Mouse (Mus musculus): Measurements from ENCODE around the gene Sorcs1. TPM values are rescaled to one million over a fixed set of nuclear protein-coding genes. Genes with fewer than 3 reads are reported as not detected.

The Sorcs1 gene
- polyA plus RNA-seq, 1 experiment: not detected

GRCm38 (mm10) chr19:50184901-50185623 is 493.4 kb downstream of the Sorcs1 start:
- TF ChIP-seq TAL1 (IDR thresholded peaks at IDR 0.05; ENCODE audit: low read length): no peak
- no peak for TF ChIP-seq GATA1 (IDR thresholded peaks at IDR 0.05; ENCODE audit: low read length)
- Histone ChIP-seq H3K4me3 (replicated peaks) (no peak overlapping the region), H3K4me1 (ENCODE audit: control insufficient read depth) (no peaks in the 10 kb centered on the region), H3K9me3 (ENCODE audit: control insufficient read depth, low read length) (peaks cover 8% of the 10 kb centered on the region), H3K27me3 (ENCODE audit: control insufficient read depth) (no peaks in the 10 kb centered on the region), H3K36me3 (ENCODE audit: control insufficient read depth) (no peaks in the 10 kb centered on the region)

GRCm38 (mm10) chr19:50178851-50179250 is 499.6 kb downstream of the Sorcs1 start:
- TF ChIP-seq TAL1 (IDR thresholded peaks at IDR 0.05; ENCODE audit: low read length) (no peak), GATA1 (IDR thresholded peaks at IDR 0.05; ENCODE audit: low read length) (no peak)
- Histone ChIP-seq H3K36me3 (ENCODE audit: control insufficient read depth) (no peaks in the 10 kb centered on the region), H3K4me1 (ENCODE audit: control insufficient read depth) (no peaks in the 10 kb centered on the region), H3K4me3 (replicated peaks) (no peak overlapping the region), H3K9me3 (ENCODE audit: control insufficient read depth, low read length) (peaks cover 7% of the 10 kb centered on the region), H3K27me3 (ENCODE audit: control insufficient read depth) (no peaks in the 10 kb centered on the region)

- H3K27me3 ChIP-seq (ENCODE audit: control insufficient read depth): no peaks in the 10 kb centered on the region
- no peaks in the 10 kb centered on the region for H3K4me1 ChIP-seq (ENCODE audit: control insufficient read depth)
- H3K4me3 ChIP-seq (replicated peaks): no peak overlapping the region
- H3K36me3 ChIP-seq (ENCODE audit: control insufficient read depth): no peaks in the 10 kb centered on the region
- no peak for TF ChIP-seq TAL1 (IDR thresholded peaks at IDR 0.05; ENCODE audit: low read length)
- no peak for TF ChIP-seq GATA1 (IDR thresholded peaks at IDR 0.05; ENCODE audit: low read length)
- peaks cover 7% of the 10 kb centered on the region for H3K9me3 ChIP-seq (ENCODE audit: control insufficient read depth, low read length)
Observed at GRCm38 (mm10) chr19:50178151-50178550, 500.3 kb downstream of the Sorcs1 start.

GRCm38 (mm10) chr19:50171849-50172248 is 506.6 kb downstream of the Sorcs1 start:
- peaks cover 6% of the 10 kb centered on the region for H3K9me3 ChIP-seq (ENCODE audit: control insufficient read depth, low read length)
- H3K4me3 ChIP-seq (replicated peaks): no peak overlapping the region
- H3K36me3 ChIP-seq (ENCODE audit: control insufficient read depth): no peaks in the 10 kb centered on the region
- H3K27me3 ChIP-seq (ENCODE audit: control insufficient read depth): no peaks in the 10 kb centered on the region
- TF ChIP-seq GATA1 (IDR thresholded peaks at IDR 0.05; ENCODE audit: low read length) (no peak), TAL1 (IDR thresholded peaks at IDR 0.05; ENCODE audit: low read length) (no peak)
- H3K4me1 ChIP-seq (ENCODE audit: control insufficient read depth): no peaks in the 10 kb centered on the region

- TF ChIP-seq GATA1 (IDR thresholded peaks at IDR 0.05; ENCODE audit: low read length): no peak
- no peak for TF ChIP-seq TAL1 (IDR thresholded peaks at IDR 0.05; ENCODE audit: low read length)
- Histone ChIP-seq H3K27me3 (ENCODE audit: control insufficient read depth) (no peaks in the 10 kb centered on the region), H3K9me3 (ENCODE audit: control insufficient read depth, low read length) (peaks cover 8% of the 10 kb centered on the region; the same call in 1 of the 2 replicates), H3K36me3 (ENCODE audit: control insufficient read depth) (no peaks in the 10 kb centered on the region), H3K4me3 (replicated peaks) (no peak overlapping the region), H3K4me1 (ENCODE audit: control insufficient read depth) (no peaks in the 10 kb centered on the region)
Observed at GRCm38 (mm10) chr19:50151111-50151510, 527.3 kb downstream of the Sorcs1 start.

GRCm38 (mm10) chr19:50145919-50146318 is 532.5 kb downstream of the Sorcs1 start:
- Histone ChIP-seq H3K36me3 (ENCODE audit: control insufficient read depth) (no peaks in the 10 kb centered on the region), H3K27me3 (ENCODE audit: control insufficient read depth) (no peaks in the 10 kb centered on the region), H3K4me1 (ENCODE audit: control insufficient read depth) (no peaks in the 10 kb centered on the region), H3K4me3 (replicated peaks) (no peak overlapping the region), H3K9me3 (ENCODE audit: control insufficient read depth, low read length) (peaks cover 4% of the 10 kb centered on the region; the same call in 1 of the 2 replicates)
- TF ChIP-seq TAL1 (IDR thresholded peaks at IDR 0.05; ENCODE audit: low read length): no peak
- no peak for TF ChIP-seq GATA1 (IDR thresholded peaks at IDR 0.05; ENCODE audit: low read length)

GRCm38 (mm10) chr19:50141853-50142252 is 536.6 kb downstream of the Sorcs1 start:
- H3K36me3 ChIP-seq (ENCODE audit: control insufficient read depth): no peaks in the 10 kb centered on the region
- H3K4me1 ChIP-seq (ENCODE audit: control insufficient read depth): no peaks in the 10 kb centered on the region
- no peak for TF ChIP-seq TAL1 (IDR thresholded peaks at IDR 0.05; ENCODE audit: low read length)
- no peak for TF ChIP-seq GATA1 (IDR thresholded peaks at IDR 0.05; ENCODE audit: low read length)
- H3K4me3 ChIP-seq (replicated peaks): no peak overlapping the region
- no peaks in the 10 kb centered on the region for H3K27me3 ChIP-seq (ENCODE audit: control insufficient read depth)
- peaks cover 9% of the 10 kb centered on the region for H3K9me3 ChIP-seq (ENCODE audit: control insufficient read depth, low read length)

- TF ChIP-seq TAL1 (IDR thresholded peaks at IDR 0.05; ENCODE audit: low read length): no peak
- TF ChIP-seq GATA1 (IDR thresholded peaks at IDR 0.05; ENCODE audit: low read length): no peak
- peaks cover 8% of the 10 kb centered on the region; the same call in 1 of the 2 replicates for H3K9me3 ChIP-seq (ENCODE audit: control insufficient read depth, low read length)
- H3K4me3 ChIP-seq (replicated peaks): no peak overlapping the region
- no peaks in the 10 kb centered on the region for H3K4me1 ChIP-seq (ENCODE audit: control insufficient read depth)
- H3K27me3 ChIP-seq (ENCODE audit: control insufficient read depth): no peaks in the 10 kb centered on the region
- H3K36me3 ChIP-seq (ENCODE audit: control insufficient read depth): no peaks in the 10 kb centered on the region
Observed at GRCm38 (mm10) chr19:50134656-50135055, 543.8 kb downstream of the Sorcs1 start.

- H3K36me3 ChIP-seq (ENCODE audit: control insufficient read depth): no peaks in the 10 kb centered on the region
- H3K27me3 ChIP-seq (ENCODE audit: control insufficient read depth): no peaks in the 10 kb centered on the region
- no peak overlapping the region for H3K4me3 ChIP-seq (replicated peaks)
- TF ChIP-seq GATA1 (IDR thresholded peaks at IDR 0.05; ENCODE audit: low read length) (no peak), TAL1 (IDR thresholded peaks at IDR 0.05; ENCODE audit: low read length) (no peak)
- H3K4me1 ChIP-seq (ENCODE audit: control insufficient read depth): no peaks in the 10 kb centered on the region
- H3K9me3 ChIP-seq (ENCODE audit: control insufficient read depth, low read length): peaks cover 2% of the 10 kb centered on the region; the same call in 1 of the 2 replicates
Observed at GRCm38 (mm10) chr19:50105842-50106585, 572.4 kb downstream of the Sorcs1 start.

All from erythroblast, embryonic 14.5 days (primary cell).